Mouse (Mus musculus) embryo, embryonic 11 days (tissue): Measurements from ENCODE around the gene Pof1b.

Experiments
- DNase-seq: peaks from one replicate; pipeline ENCODE4 v3.0.0-alpha.2; 2015

Gene Pof1b

GRCm38 (mm10) chrX:112698508-112698907 lies at the start of gene Pof1b:
Gene Pof1b (minus strand): TSS chrX:112698651.
- no peak for DNase-seq

DNA sequence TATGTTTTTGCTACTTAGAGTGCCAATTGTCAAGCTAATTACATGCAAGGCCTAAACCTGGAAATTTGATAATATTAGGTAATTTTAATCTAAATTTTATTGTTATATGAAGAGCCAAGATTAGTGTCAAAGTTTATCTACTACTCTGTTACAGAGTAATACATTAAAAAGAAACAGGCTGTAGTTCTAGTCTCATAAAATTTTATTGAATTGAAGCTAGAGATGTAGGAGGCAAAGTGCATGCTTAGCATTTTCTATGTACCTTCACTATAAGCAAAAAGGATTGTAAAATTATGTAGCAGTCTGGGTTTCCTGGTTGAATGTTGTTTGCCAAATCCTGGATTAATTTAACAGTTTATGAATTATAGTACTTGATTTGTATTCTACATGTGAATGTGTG lies 18.1 kb upstream of the Pof1b start:
- DNase-seq: no peak

DNA sequence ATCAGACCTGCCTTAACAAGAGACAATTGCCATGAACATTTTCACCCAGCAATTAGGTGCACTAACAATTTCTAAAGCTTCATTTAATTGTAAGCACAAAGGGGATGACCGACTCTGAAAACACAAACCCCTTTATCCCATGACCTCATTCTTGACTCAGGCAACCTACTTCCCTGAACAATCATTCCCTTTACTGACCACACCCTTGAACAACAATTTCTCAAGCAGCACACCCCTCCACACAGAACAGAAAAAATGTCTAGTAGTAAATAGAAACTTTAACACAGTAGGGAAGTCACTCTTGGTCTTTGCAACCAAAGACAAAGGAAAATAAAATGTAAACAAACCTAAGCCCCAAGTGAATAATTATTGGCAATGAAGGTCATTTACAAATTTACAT lies 4.1 kb downstream of the Pof1b start:
- no peak for DNase-seq

DNA sequence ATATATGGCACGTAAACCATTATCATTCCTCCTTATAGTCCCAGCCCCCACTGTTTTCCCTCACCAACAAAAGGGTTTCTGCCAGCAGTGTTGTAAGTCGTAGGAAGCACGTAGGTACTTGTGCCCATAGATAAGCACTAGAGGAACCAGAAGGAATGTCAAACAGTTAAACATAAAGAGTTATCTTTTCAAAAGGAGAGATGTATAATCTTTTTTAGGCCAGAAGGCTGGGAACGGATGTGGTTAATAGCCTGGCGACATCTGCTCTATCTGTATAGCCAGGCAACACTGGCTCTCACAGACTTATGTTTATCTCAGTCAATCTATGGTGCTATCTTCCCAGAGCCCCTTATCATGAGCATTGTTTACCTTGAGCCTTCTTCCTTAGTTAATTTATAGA lies 17.8 kb downstream of the Pof1b start:
- no peak for DNase-seq

- DNase-seq: no peak
Measured at GRCm38 (mm10) chrX:112675525-112675924, 22.9 kb downstream of the Pof1b start.

GRCm38 (mm10) chrX:112601306-112602120 lies 96.9 kb downstream of the Pof1b start:
- peak; percentile 51 for DNase-seq

DNA sequence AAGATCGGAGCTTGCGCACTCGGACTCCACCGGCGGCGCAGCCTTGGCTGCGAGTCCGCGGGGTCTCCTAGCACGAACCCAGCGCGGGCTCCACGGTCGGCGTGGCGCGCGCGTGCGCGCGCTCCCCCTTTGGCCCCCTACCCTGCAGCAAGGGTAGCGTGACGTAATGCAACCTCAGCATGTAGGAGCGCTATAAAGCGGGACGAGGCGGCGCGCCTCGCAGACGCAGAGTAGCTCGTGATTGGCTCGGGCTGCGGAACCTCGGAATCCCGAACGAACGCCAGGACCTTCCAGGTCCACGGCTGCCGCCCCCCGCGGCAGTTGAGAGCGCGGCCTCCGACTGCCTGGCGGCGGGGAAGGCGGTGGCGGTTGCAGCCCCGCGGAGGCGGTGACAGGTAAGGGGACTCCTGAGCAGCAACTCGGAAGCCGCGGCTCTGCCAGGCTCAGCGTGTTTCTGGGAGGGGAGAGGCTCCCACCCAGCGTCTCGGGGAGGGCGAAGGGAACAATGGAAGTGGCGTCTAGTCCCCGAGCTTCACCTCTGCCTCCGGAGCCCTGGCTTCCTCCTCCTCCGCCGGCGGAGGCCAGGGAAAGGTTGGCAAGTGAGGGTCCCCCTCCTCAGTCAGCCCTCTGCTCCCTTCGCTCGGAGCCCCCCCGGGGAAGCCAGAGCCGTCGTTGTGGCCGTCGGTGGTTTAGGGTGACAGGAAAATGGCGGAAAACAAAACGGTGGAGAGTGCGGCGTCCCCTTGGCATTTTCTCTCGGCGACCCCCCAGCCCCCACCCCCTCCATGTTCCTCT lies 97.7 kb downstream of the Pof1b start, which contains the start of gene Zfp711:
Gene Zfp711 (plus strand): TSS at position 16 of the 795 bp plus-strand sequence.
- peak; percentile 90 for DNase-seq
